Mouse (Mus musculus) cerebellum, adult 11-12 months (tissue): Measurements from ENCODE around the gene Fbh1.

Experiments used
- DNase-seq: peaks from one replicate; pipeline ENCODE4 v3.0.0; 2022

Gene Fbh1

GRCm38 (mm10) chr2:11777091-11778068, at the start of gene Fbh1, which contains the start of gene Ankrd16:
Gene Fbh1 (minus strand): TSS chr2:11777582.
Gene Ankrd16 (plus strand): TSS chr2:11777876.
- peak; percentile 99 for DNase-seq

- DNase-seq: no peak
Observed at GRCm38 (mm10) chr2:11801299-11801930, 24.0 kb upstream of the Fbh1 start.

GRCm38 (mm10) chr2:11797930-11798364, 20.6 kb upstream of the Fbh1 start:
- DNase-seq: no peak

- DNase-seq: no peak
Observed at GRCm38 (mm10) chr2:11794668-11795067, 17.3 kb upstream of the Fbh1 start.

- peak; percentile 76 for DNase-seq
Observed at GRCm38 (mm10) chr2:11784159-11784558, 6.8 kb upstream of the Fbh1 start.

GRCm38 (mm10) chr2:11778087-11778823, 873 bp upstream of the Fbh1 start:
- DNase-seq: peak; percentile 85

- DNase-seq: no peak
Observed at GRCm38 (mm10) chr2:11776415-11776814, 967 bp downstream of the Fbh1 start.

GRCm38 (mm10) chr2:11775121-11775520, 2.3 kb downstream of the Fbh1 start:
- DNase-seq: no peak

- DNase-seq: no peak
Observed at GRCm38 (mm10) chr2:11774426-11774825, 3.0 kb downstream of the Fbh1 start.

- DNase-seq: no peak
Observed at GRCm38 (mm10) chr2:11772401-11772800, 5.0 kb downstream of the Fbh1 start.

GRCm38 (mm10) chr2:11771701-11772100, 5.7 kb downstream of the Fbh1 start:
- no peak for DNase-seq

- DNase-seq: peak; percentile 26
Observed at GRCm38 (mm10) chr2:11767161-11767545, 10.2 kb downstream of the Fbh1 start.

- DNase-seq: no peak
Observed at GRCm38 (mm10) chr2:11766485-11767160, 10.8 kb downstream of the Fbh1 start.

GRCm38 (mm10) chr2:11765694-11766093, 11.7 kb downstream of the Fbh1 start:
- DNase-seq: peak; percentile 36

- DNase-seq: no peak
Observed at GRCm38 (mm10) chr2:11762541-11762940, 14.8 kb downstream of the Fbh1 start.

- DNase-seq: no peak
Observed at GRCm38 (mm10) chr2:11739516-11740051, 37.8 kb downstream of the Fbh1 start.

- no peak for DNase-seq
Observed at GRCm38 (mm10) chr2:11738794-11739193, 38.6 kb downstream of the Fbh1 start.

GRCm38 (mm10) chr2:11735853-11736252, 41.5 kb downstream of the Fbh1 start:
- no peak for DNase-seq

GRCm38 (mm10) chr2:11732978-11733377, 44.4 kb downstream of the Fbh1 start:
- DNase-seq: no peak

GRCm38 (mm10) chr2:11729091-11729490, 48.3 kb downstream of the Fbh1 start:
- no peak for DNase-seq

- DNase-seq: no peak
Observed at GRCm38 (mm10) chr2:11727574-11727973, 49.8 kb downstream of the Fbh1 start.

GRCm38 (mm10) chr2:11722564-11722963, 54.8 kb downstream of the Fbh1 start:
- DNase-seq: no peak
